Mouse (Mus musculus) myocyte (in vitro differentiated cells): ENCODE data around the gene Setd1a. TPM values are rescaled to one million over a fixed set of nuclear protein-coding genes. Genes with fewer than 3 reads are reported as not detected.
"Not testable (repeated sequence)": the region's sequence is repeated elsewhere in the genome, so short reads cannot be mapped to it uniquely, and the experiment has no call there.

Source experiments
- H3K27me3 ChIP-seq: one replicate; pipeline ENCODE4 v1.6.1; 2011; ENCODE audit not compliant: control insufficient read depth, insufficient read depth, insufficient read length
- H3K36me3 ChIP-seq: one replicate; pipeline ENCODE4 v1.6.1; 2011; ENCODE audit not compliant: control insufficient read depth, insufficient read depth
- H3K4me2 ChIP-seq: one replicate; pipeline ENCODE4 v1.6.1; 2011; ENCODE audit warnings: low read depth, control low read depth
- H3K4me3 ChIP-seq: one replicate; pipeline ENCODE4 v1.5.1; 2011; ENCODE audit warnings: mild to moderate bottlenecking, control low read depth, moderate library complexity
- H3K79me2 ChIP-seq: one replicate; pipeline ENCODE4 v1.6.1; 2011; ENCODE audit not compliant: control insufficient read depth, insufficient read depth
- H3ac ChIP-seq: one replicate; pipeline ENCODE4 v1.6.1; 2011; ENCODE audit not compliant: control insufficient read depth, insufficient read length
- CEBPB ChIP-seq: IDR thresholded peaks from 2 replicates; pipeline ENCODE4 v1.6.1; 2011; ENCODE audit warnings: mild to moderate bottlenecking, moderate library complexity; ENCODE audit not compliant: poor library complexity, insufficient read depth, severe bottlenecking
- E2F4 ChIP-seq: IDR thresholded peaks from one replicate; pipeline ENCODE4 v1.6.1; 2011; ENCODE audit warnings: mild to moderate bottlenecking, control low read depth, moderate library complexity; ENCODE audit not compliant: insufficient read depth
- MAX ChIP-seq: IDR thresholded peaks from one replicate; pipeline ENCODE4 v1.6.1; 2011; ENCODE audit warnings: low read depth, mild to moderate bottlenecking, control low read depth
- MYOD1 ChIP-seq, 3 experiments: IDR thresholded peaks; one replicate each; pipeline ENCODE4 v1.6.1; 2011; ENCODE audit warnings: control low read depth in 2 of 3, low read depth in 2 of 3, mild to moderate bottlenecking in 2 of 3, moderate library complexity in 1 of 3; ENCODE audit not compliant: insufficient read length in 2 of 3, control insufficient read depth in 1 of 3
- MYOG ChIP-seq, 3 experiments: IDR thresholded peaks; one replicate each; pipeline ENCODE4 v1.6.1; 2011; ENCODE audit warnings: control low read depth in 2 of 3, low read depth in 2 of 3, mild to moderate bottlenecking in 2 of 3; ENCODE audit not compliant: insufficient read length in 2 of 3, control insufficient read depth in 1 of 3, insufficient read depth in 1 of 3
- POLR2A ChIP-seq: IDR thresholded peaks from one replicate; pipeline ENCODE4 v1.6.1; 2011; ENCODE audit warnings: low read depth, mild to moderate bottlenecking, control low read depth, moderate library complexity; ENCODE audit not compliant: insufficient read length
- POLR2AphosphoS2 ChIP-seq: IDR thresholded peaks from one replicate; pipeline ENCODE4 v1.6.1; 2011; ENCODE audit warnings: low read depth, control low read depth; ENCODE audit not compliant: insufficient read length
- REST ChIP-seq: IDR thresholded peaks from one replicate; pipeline ENCODE4 v1.6.1; 2011; ENCODE audit warnings: mild to moderate bottlenecking, control low read depth, moderate library complexity; ENCODE audit not compliant: insufficient read depth, insufficient read length
- SRF ChIP-seq: IDR thresholded peaks from one replicate; pipeline ENCODE4 v1.6.1; 2011; ENCODE audit warnings: low read depth; ENCODE audit not compliant: control insufficient read depth, insufficient read length
- TCF12 ChIP-seq: IDR thresholded peaks from one replicate; pipeline ENCODE4 v1.6.1; 2011; ENCODE audit warnings: mild to moderate bottlenecking, control low read depth; ENCODE audit not compliant: poor library complexity, insufficient read depth, severe bottlenecking
- TCF3 ChIP-seq: IDR thresholded peaks from one replicate; pipeline ENCODE4 v1.6.1; 2011; ENCODE audit warnings: low read depth, control low read depth; ENCODE audit not compliant: insufficient read length
- USF1 ChIP-seq: IDR thresholded peaks from one replicate; pipeline ENCODE4 v1.6.1; 2011; ENCODE audit warnings: low read depth, mild to moderate bottlenecking, control low read depth, moderate library complexity
- polyA plus RNA-seq: library from polyadenylated mRNA; unstranded; fragments of >200 nt; fragmentation: generic; extraction: Trizol; gene quantifications from one replicate; pipeline ENCODE4 v1.2.1, GENCODE M21; 2012; ENCODE audit warnings: missing spikeins

Gene Setd1a
- polyA plus RNA-seq: 13.7 TPM

DNA sequence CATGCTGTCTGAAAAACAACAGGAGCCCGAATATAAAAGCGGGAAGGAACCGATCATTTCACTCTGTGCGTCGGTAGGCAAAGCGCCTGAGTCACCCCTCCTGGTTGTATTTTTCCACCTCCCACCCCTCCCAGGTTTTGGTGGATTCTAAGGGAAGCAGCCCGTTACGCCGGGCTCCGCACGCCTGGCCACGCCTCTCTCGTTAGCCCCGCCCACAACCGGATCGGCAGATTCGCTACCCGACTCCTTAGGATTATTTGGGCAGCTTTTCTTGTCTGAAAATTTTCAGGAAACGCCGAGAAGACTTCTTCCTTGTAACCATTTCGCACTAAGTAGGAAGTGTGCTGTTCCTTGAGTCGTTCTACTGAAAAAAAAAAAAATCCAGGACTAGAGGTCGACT lies at the start of gene Setd1a:
TSS of gene Setd1a (plus strand) at position 245 of the 400 bp plus-strand sequence.
- TF ChIP-seq TCF3: no peak
- TF ChIP-seq SRF: no peak
- TF ChIP-seq POLR2A: peak; percentile 52
- TF ChIP-seq POLR2AphosphoS2: peak; percentile 49
- no peak for TF ChIP-seq TCF12
- TF ChIP-seq MYOD1 (IDR thresholded peaks at IDR 0.05; ENCODE audit: control insufficient read depth in 1 of 3, insufficient read length in 2 of 3, low read depth in 2 of 3): no peak
- TF ChIP-seq MAX: no peak
- Histone ChIP-seq H3K4me2 (peak within 1 kb of the TSS; percentile 79), H3K79me2 (peaks cover 21% of the 10 kb centered on the region), H3K27me3 (no peaks in the 10 kb centered on the region), H3K36me3 (peaks cover 17% of the 10 kb centered on the region), H3ac (peak within 1 kb of the TSS; percentile 94), H3K4me3 (peak within 1 kb of the TSS; percentile 91)

DNA sequence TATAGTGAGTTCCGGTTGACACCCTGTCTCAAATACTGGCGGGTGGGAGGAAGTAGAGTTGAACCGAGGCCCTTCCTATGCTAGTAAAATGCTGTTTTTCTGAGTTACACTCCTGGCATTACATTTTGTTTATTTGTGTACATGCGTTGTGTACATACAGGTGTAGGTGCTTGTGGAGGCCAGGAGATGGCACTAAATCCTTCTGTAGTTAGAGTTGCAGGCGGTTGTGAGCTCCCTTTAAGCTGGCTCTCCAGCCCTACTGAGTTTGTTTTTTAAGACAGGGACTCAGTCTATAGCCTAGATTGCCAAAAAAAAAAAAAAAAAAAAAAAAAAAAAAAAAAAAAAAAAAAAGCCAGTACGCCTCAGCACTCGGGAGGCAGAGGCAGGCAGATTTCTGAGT lies 48.6 kb upstream of the Setd1a start:
- TF ChIP-seq MYOG (IDR thresholded peaks at IDR 0.05; ENCODE audit: control insufficient read depth in 1 of 3, insufficient read depth in 1 of 3, insufficient read length in 2 of 3, low read depth in 2 of 3) (no peak), MYOD1 (IDR thresholded peaks at IDR 0.05; ENCODE audit: control insufficient read depth in 1 of 3, insufficient read length in 2 of 3, low read depth in 2 of 3) (no peak), CEBPB (no peak), POLR2AphosphoS2 (no peak), MAX (no peak), REST (no peak), TCF3 (no peak), USF1 (no peak), POLR2A (no peak), E2F4 (no peak)
- H3K27me3 ChIP-seq: peaks cover 42% of the 10 kb centered on the region
- H3K79me2 ChIP-seq: no peaks in the 10 kb centered on the region
- no peak overlapping the region for H3K4me2 ChIP-seq
- no peak overlapping the region for H3ac ChIP-seq
- H3K4me3 ChIP-seq: no peak overlapping the region
- no peaks in the 10 kb centered on the region for H3K36me3 ChIP-seq

DNA sequence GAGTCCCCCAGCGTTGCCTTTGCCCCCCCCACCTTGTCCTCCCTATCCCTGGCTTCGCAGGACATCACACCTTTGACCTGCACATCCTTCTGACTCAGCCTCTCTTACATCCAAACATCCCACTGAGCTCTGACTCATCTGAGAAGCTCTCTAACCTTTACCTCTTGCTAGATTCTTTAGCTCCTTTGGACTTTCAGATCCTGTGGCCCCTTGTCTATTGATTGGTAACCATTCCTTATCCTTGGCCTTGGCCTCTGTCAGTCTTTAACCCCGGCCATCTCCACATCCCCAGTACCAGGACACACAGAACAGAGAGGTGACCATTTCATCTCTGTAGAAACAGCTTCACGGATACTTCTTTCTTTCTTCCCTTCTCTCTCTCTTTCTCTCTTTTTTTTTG lies 46.3 kb upstream of the Setd1a start:
- TF ChIP-seq MYOD1 (IDR thresholded peaks at IDR 0.05; ENCODE audit: control insufficient read depth in 1 of 3, insufficient read length in 2 of 3, low read depth in 2 of 3): no peak
- no peak for TF ChIP-seq TCF3
- no peak for TF ChIP-seq USF1
- TF ChIP-seq POLR2A: no peak
- no peak for TF ChIP-seq POLR2AphosphoS2
- TF ChIP-seq MAX: no peak
- no peak for TF ChIP-seq MYOG (IDR thresholded peaks at IDR 0.05; ENCODE audit: control insufficient read depth in 1 of 3, insufficient read depth in 1 of 3, insufficient read length in 2 of 3, low read depth in 2 of 3)
- no peak for TF ChIP-seq E2F4
- no peak for TF ChIP-seq CEBPB
- TF ChIP-seq REST: no peak
- Histone ChIP-seq H3K4me2 (no peak overlapping the region), H3K36me3 (no peaks in the 10 kb centered on the region), H3K27me3 (peaks cover 41% of the 10 kb centered on the region), H3ac (no peak overlapping the region), H3K4me3 (no peak overlapping the region), H3K79me2 (no peaks in the 10 kb centered on the region)

DNA sequence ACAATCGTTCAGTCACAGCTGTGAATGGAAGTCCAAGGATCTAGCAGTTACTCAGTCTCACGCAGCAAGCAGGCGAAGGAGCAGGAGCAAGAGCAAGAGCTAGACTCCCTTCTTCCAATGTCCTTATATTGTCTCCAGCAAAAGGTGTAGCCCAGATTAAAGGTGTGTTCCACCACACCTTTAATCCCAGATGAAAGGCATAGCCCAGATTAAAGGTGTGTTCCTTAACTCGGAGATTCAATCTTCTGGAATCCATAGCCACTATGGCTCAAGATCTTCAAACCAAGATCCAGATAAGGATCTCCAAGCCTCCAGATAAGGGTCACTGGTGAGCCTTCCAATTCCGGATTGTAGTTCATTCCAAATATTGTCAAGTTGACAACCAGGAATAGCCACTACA lies 44.4 kb upstream of the Setd1a start, which contains the start of gene Ctf2:
TSS of gene Ctf2 (minus strand) at position 101 of the 400 bp plus-strand sequence.
- not testable (repeated sequence) for H3K4me3 ChIP-seq, H3K36me3 ChIP-seq, H3ac ChIP-seq, H3K79me2 ChIP-seq, H3K4me2 ChIP-seq
- peaks cover 24% of the 10 kb centered on the region for H3K27me3 ChIP-seq

DNA sequence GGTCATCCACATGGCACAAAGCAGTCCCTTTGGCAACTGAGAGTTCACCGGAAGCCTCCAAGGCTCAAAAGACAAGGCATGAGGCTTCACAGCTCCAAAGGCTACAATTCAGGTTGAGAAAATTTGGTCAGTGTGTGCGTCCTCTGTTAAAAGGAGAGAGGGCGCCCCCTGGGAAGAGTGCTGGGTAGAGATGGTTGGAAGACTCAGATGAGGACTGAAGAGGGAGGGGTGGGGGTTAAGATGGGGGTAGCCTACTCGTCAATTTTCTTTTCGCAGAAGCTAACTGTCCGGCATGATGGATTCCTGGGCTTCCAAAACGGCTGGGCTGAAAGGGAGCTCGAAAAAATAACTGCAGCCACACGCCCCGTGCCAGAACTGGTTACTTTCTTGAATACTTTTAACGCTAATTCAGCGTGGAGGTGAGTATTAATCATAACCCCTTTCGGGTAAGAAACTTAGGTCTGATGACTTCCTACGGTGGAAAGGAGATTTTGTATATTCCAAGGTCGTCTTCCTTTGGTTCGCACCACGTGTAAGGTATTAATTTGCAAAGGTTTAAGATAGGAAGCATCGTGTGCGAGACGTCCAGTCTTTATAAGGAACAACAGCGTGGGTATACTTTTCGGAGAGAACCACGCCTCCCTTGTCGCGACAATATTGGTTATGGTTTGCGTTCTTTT lies 32.0 kb upstream of the Setd1a start, which contains the start of gene Fbxl19:
TSS of gene Fbxl19 (plus strand) at position 178 of the 680 bp plus-strand sequence.
- no peaks in the 10 kb centered on the region for H3K79me2 ChIP-seq

More for the DNA sequence above, 32.0 kb upstream of the Setd1a start, which contains the start of gene Fbxl19:
- TF ChIP-seq SRF: no peak
- TF ChIP-seq USF1: no peak
- TF ChIP-seq MYOD1 (IDR thresholded peaks at IDR 0.05; ENCODE audit: control insufficient read depth in 1 of 3, insufficient read length in 2 of 3, low read depth in 2 of 3): no peak
- no peak for TF ChIP-seq POLR2AphosphoS2
- Histone ChIP-seq H3ac (peak within 1 kb of the TSS; percentile 21), H3K36me3 (peaks cover 5% of the 10 kb centered on the region), H3K4me3 (peak within 1 kb of the TSS; percentile 47), H3K27me3 (no peaks in the 10 kb centered on the region), H3K4me2 (peak within 1 kb of the TSS; percentile 99)
